Mouse (Mus musculus): ENCODE results near the gene Tacr2. TPM values are rescaled to one million over a fixed set of nuclear protein-coding genes. Genes with fewer than 3 reads are reported as not detected.

Gene Tacr2
- polyA plus RNA-seq, 1 experiment from 2014 or later = not detected

GRCm38 (mm10) chr10:62275235-62275634 lies 23.0 kb downstream of the Tacr2 start:
- Histone ChIP-seq H3K27ac (ENCODE audit: low read depth, low read length) (no peak overlapping the region), H3K9ac (ENCODE audit: low read depth, low read length) (no peak overlapping the region), H3K9me3 (ENCODE audit: control insufficient read depth, low read length) (no peaks in the 10 kb centered on the region; the same call in 1 of the 2 replicates), H3K4me1 (replicated peaks; ENCODE audit: control insufficient read depth, insufficient read depth, low read length) (no peaks in the 10 kb centered on the region), H3K36me3 (ENCODE audit: control insufficient read depth, insufficient read depth, low read length) (0 out of 2 replicates have a peak, but pooled peaks cover 3% of the 10 kb centered on the region), H3K4me3 (ENCODE audit: low read depth, low read length) (no peak overlapping the region), H3K4me2 (replicated peaks; ENCODE audit: low read depth, low read length) (no peak overlapping the region), H3K27me3 (ENCODE audit: control insufficient read depth, insufficient read depth, low read length) (no peaks in the 10 kb centered on the region)
- no peak for ATAC-seq (ENCODE audit: low FRiP score)
- peak; percentile 87 for DNase-seq (ENCODE audit: low spot score)
- 35% methylated on average over 4 of the region's 4 CpGs for WGBS

- 92% methylated on average over 17 of the region's 19 CpGs for WGBS
- no peak overlapping the region for H3K27ac ChIP-seq (ENCODE audit: low read depth, low read length)
- DNase-seq (ENCODE audit: low spot score) = no peak
- H3K4me2 ChIP-seq (replicated peaks; ENCODE audit: low read depth, low read length) = no peak overlapping the region
- ATAC-seq (ENCODE audit: low FRiP score) = no peak
- H3K4me1 ChIP-seq (replicated peaks; ENCODE audit: control insufficient read depth, insufficient read depth, low read length) = no peaks in the 10 kb centered on the region
- no peaks in the 10 kb centered on the region for H3K27me3 ChIP-seq (ENCODE audit: control insufficient read depth, insufficient read depth, low read length)
- no peaks in the 10 kb centered on the region; the same call in 1 of the 2 replicates for H3K9me3 ChIP-seq (ENCODE audit: control insufficient read depth, low read length)
- H3K36me3 ChIP-seq (ENCODE audit: control insufficient read depth, insufficient read depth, low read length) = 0 out of 2 replicates have a peak, but pooled peaks cover 5% of the 10 kb centered on the region
- H3K9ac ChIP-seq (ENCODE audit: low read depth, low read length) = no peak overlapping the region
- no peak overlapping the region for H3K4me3 ChIP-seq (ENCODE audit: low read depth, low read length)
These were observed 25.5 kb downstream of the Tacr2 start for GRCm38 (mm10) chr10:62277499-62278293.

GRCm38 (mm10) chr10:62279066-62279465 lies 26.8 kb downstream of the Tacr2 start:
- Histone ChIP-seq H3K4me2 (replicated peaks; ENCODE audit: low read depth, low read length) (no peak overlapping the region), H3K4me1 (replicated peaks; ENCODE audit: control insufficient read depth, insufficient read depth, low read length) (no peaks in the 10 kb centered on the region), H3K27me3 (ENCODE audit: control insufficient read depth, insufficient read depth, low read length) (no peaks in the 10 kb centered on the region), H3K9me3 (ENCODE audit: control insufficient read depth, low read length) (no peaks in the 10 kb centered on the region; the same call in 1 of the 2 replicates), H3K9ac (ENCODE audit: low read depth, low read length) (no peak overlapping the region), H3K27ac (ENCODE audit: low read depth, low read length) (no peak overlapping the region), H3K4me3 (ENCODE audit: low read depth, low read length) (no peak overlapping the region), H3K36me3 (ENCODE audit: control insufficient read depth, insufficient read depth, low read length) (0 out of 2 replicates have a peak, but pooled peaks cover 5% of the 10 kb centered on the region)
- whole genome bisulfite sequencing = 78% methylated on average over 3 of the region's 3 CpGs
- DNase-seq (ENCODE audit: low spot score) (no peak), ATAC-seq (ENCODE audit: low FRiP score) (no peak)

GRCm38 (mm10) chr10:62279671-62280070 lies 27.4 kb downstream of the Tacr2 start:
- H3K27me3 ChIP-seq (ENCODE audit: control insufficient read depth, insufficient read depth, low read length) = no peaks in the 10 kb centered on the region
- H3K36me3 ChIP-seq (ENCODE audit: control insufficient read depth, insufficient read depth, low read length) = 0 out of 2 replicates have a peak, but pooled peaks cover 5% of the 10 kb centered on the region
- no peak overlapping the region for H3K4me2 ChIP-seq (replicated peaks; ENCODE audit: low read depth, low read length)
- ATAC-seq (ENCODE audit: low FRiP score) = no peak
- no peak overlapping the region for H3K27ac ChIP-seq (ENCODE audit: low read depth, low read length)
- no peak overlapping the region for H3K4me3 ChIP-seq (ENCODE audit: low read depth, low read length)
- no peaks in the 10 kb centered on the region; the same call in 1 of the 2 replicates for H3K9me3 ChIP-seq (ENCODE audit: control insufficient read depth, low read length)
- no peak overlapping the region for H3K9ac ChIP-seq (ENCODE audit: low read depth, low read length)
- no peaks in the 10 kb centered on the region for H3K4me1 ChIP-seq (replicated peaks; ENCODE audit: control insufficient read depth, insufficient read depth, low read length)
- no peak for DNase-seq (ENCODE audit: low spot score)
- 96% methylated on average over 4 of the region's 4 CpGs for WGBS

- H3K4me1 ChIP-seq (replicated peaks; ENCODE audit: control insufficient read depth, insufficient read depth, low read length) = no peaks in the 10 kb centered on the region
- H3K36me3 ChIP-seq (ENCODE audit: control insufficient read depth, insufficient read depth, low read length) = 0 out of 2 replicates have a peak, but pooled peaks cover 5% of the 10 kb centered on the region
- H3K4me2 ChIP-seq (replicated peaks; ENCODE audit: low read depth, low read length) = no peak overlapping the region
- H3K27ac ChIP-seq (ENCODE audit: low read depth, low read length) = no peak overlapping the region
- H3K9ac ChIP-seq (ENCODE audit: low read depth, low read length) = no peak overlapping the region
- DNase-seq (ENCODE audit: low spot score) (no peak), ATAC-seq (ENCODE audit: low FRiP score) (no peak)
- H3K9me3 ChIP-seq (ENCODE audit: control insufficient read depth, low read length) = no peaks in the 10 kb centered on the region; the same call in 1 of the 2 replicates
- WGBS = 52% methylated on average over 9 of the region's 9 CpGs
- H3K4me3 ChIP-seq (ENCODE audit: low read depth, low read length) = no peak overlapping the region
- H3K27me3 ChIP-seq (ENCODE audit: control insufficient read depth, insufficient read depth, low read length) = no peaks in the 10 kb centered on the region
These were observed 30.5 kb downstream of the Tacr2 start for GRCm38 (mm10) chr10:62282782-62283181.

- no peaks in the 10 kb centered on the region for H3K27me3 ChIP-seq (ENCODE audit: control insufficient read depth, insufficient read depth, low read length)
- 81% methylated on average over 4 of the region's 4 CpGs for WGBS
- H3K9ac ChIP-seq (ENCODE audit: low read depth, low read length) = no peak overlapping the region
- H3K4me1 ChIP-seq (replicated peaks; ENCODE audit: control insufficient read depth, insufficient read depth, low read length) = no peaks in the 10 kb centered on the region
- ATAC-seq (ENCODE audit: low FRiP score) (no peak), DNase-seq (ENCODE audit: low spot score) (no peak)
- no peaks in the 10 kb centered on the region; the same call in 1 of the 2 replicates for H3K9me3 ChIP-seq (ENCODE audit: control insufficient read depth, low read length)
- 0 out of 2 replicates have a peak, but pooled peaks cover 5% of the 10 kb centered on the region for H3K36me3 ChIP-seq (ENCODE audit: control insufficient read depth, insufficient read depth, low read length)
- H3K4me2 ChIP-seq (replicated peaks; ENCODE audit: low read depth, low read length) = no peak overlapping the region
- H3K27ac ChIP-seq (ENCODE audit: low read depth, low read length) = no peak overlapping the region
- no peak overlapping the region for H3K4me3 ChIP-seq (ENCODE audit: low read depth, low read length)
These were observed 31.1 kb downstream of the Tacr2 start for GRCm38 (mm10) chr10:62283206-62283792.

GRCm38 (mm10) chr10:62287460-62288124 lies 35.4 kb downstream of the Tacr2 start:
- DNase-seq (ENCODE audit: low spot score) = no peak
- H3K4me2 ChIP-seq (replicated peaks; ENCODE audit: low read depth, low read length) = no peak overlapping the region
- H3K36me3 ChIP-seq (ENCODE audit: control insufficient read depth, insufficient read depth, low read length) = no peaks in the 10 kb centered on the region
- no peaks in the 10 kb centered on the region for H3K4me1 ChIP-seq (replicated peaks; ENCODE audit: control insufficient read depth, insufficient read depth, low read length)
- ATAC-seq (ENCODE audit: low FRiP score) = no peak
- H3K27me3 ChIP-seq (ENCODE audit: control insufficient read depth, insufficient read depth, low read length) = no peaks in the 10 kb centered on the region
- no peak overlapping the region for H3K9ac ChIP-seq (ENCODE audit: low read depth, low read length)
- no peak overlapping the region for H3K27ac ChIP-seq (ENCODE audit: low read depth, low read length)
- WGBS = 82% methylated on average over 6 of the region's 6 CpGs
- no peak overlapping the region for H3K4me3 ChIP-seq (ENCODE audit: low read depth, low read length)
- H3K9me3 ChIP-seq (ENCODE audit: control insufficient read depth, low read length) = no peaks in the 10 kb centered on the region

GRCm38 (mm10) chr10:62294112-62294511 lies 41.9 kb downstream of the Tacr2 start:
- no peaks in the 10 kb centered on the region for H3K27me3 ChIP-seq (ENCODE audit: control insufficient read depth, insufficient read depth, low read length)
- H3K9me3 ChIP-seq (ENCODE audit: control insufficient read depth, low read length) = no peaks in the 10 kb centered on the region
- H3K9ac ChIP-seq (ENCODE audit: low read depth, low read length) = no peak overlapping the region
- WGBS = 87% methylated on average over 4 of the region's 4 CpGs
- ATAC-seq (ENCODE audit: low FRiP score) (no peak), DNase-seq (ENCODE audit: low spot score) (no peak)
- no peak overlapping the region for H3K27ac ChIP-seq (ENCODE audit: low read depth, low read length)
- H3K36me3 ChIP-seq (ENCODE audit: control insufficient read depth, insufficient read depth, low read length) = no peaks in the 10 kb centered on the region
- H3K4me2 ChIP-seq (replicated peaks; ENCODE audit: low read depth, low read length) = no peak overlapping the region
- H3K4me3 ChIP-seq (ENCODE audit: low read depth, low read length) = no peak overlapping the region
- H3K4me1 ChIP-seq (replicated peaks; ENCODE audit: control insufficient read depth, insufficient read depth, low read length) = no peaks in the 10 kb centered on the region

Measured in hindbrain, embryonic 11.5 days (tissue).